Mouse (Mus musculus) B cell, adult 2 months (primary cell): ENCODE measurements around the gene Arl2.

Source experiments
- DNase-seq, 2 experiments: peaks; one replicate each; pipeline ENCODE4 v3.0.0; 2022

Arl2 gene

GRCm38 (mm10) chr19:6126289-6126688 is 15.1 kb downstream of the Arl2 start:
- peak; percentile 78 to 81 for DNase-seq

- DNase-seq: no peak
Observed at GRCm38 (mm10) chr19:6124898-6125297, 16.4 kb downstream of the Arl2 start.

- DNase-seq: no peak
Observed at GRCm38 (mm10) chr19:6123330-6123729, 18.0 kb downstream of the Arl2 start.

GRCm38 (mm10) chr19:6121761-6122160 is 19.6 kb downstream of the Arl2 start:
- DNase-seq: no peak

GRCm38 (mm10) chr19:6118677-6119185 is 22.6 kb downstream of the Arl2 start:
- DNase-seq: no peak

- peak; percentile 87 to 89 for DNase-seq
Observed at GRCm38 (mm10) chr19:6117986-6118676, 23.2 kb downstream of the Arl2 start, which contains the start of gene Sac3d1. Sac3d1 (minus strand) TSS chr19:6118650.

- no peak for DNase-seq
Observed at GRCm38 (mm10) chr19:6117346-6117985, 23.9 kb downstream of the Arl2 start.

- DNase-seq: no peak
Observed at GRCm38 (mm10) chr19:6116113-6116850, 25.1 kb downstream of the Arl2 start.

GRCm38 (mm10) chr19:6113116-6113515 is 28.2 kb downstream of the Arl2 start:
- no peak for DNase-seq

GRCm38 (mm10) chr19:6105586-6105985 is 35.8 kb downstream of the Arl2 start, which contains the start of gene Naaladl1:
Naaladl1 (plus strand) TSS chr19:6105782.
- no peak for DNase-seq

- DNase-seq: no peak
Observed at GRCm38 (mm10) chr19:6104476-6104875, 36.9 kb downstream of the Arl2 start.

- DNase-seq: no peak
Observed at GRCm38 (mm10) chr19:6102169-6102853, 39.0 kb downstream of the Arl2 start.

- DNase-seq: no peak
Observed at GRCm38 (mm10) chr19:6101186-6101585, 40.2 kb downstream of the Arl2 start.

- no peak for DNase-seq
Observed at GRCm38 (mm10) chr19:6097847-6098246, 43.5 kb downstream of the Arl2 start.

GRCm38 (mm10) chr19:6094119-6094518 is 47.2 kb downstream of the Arl2 start, which contains the start of gene AC131692.1:
AC131692.1 (plus strand) TSS chr19:6094419.
- no peak for DNase-seq

GRCm38 (mm10) chr19:6088841-6089240 is 52.5 kb downstream of the Arl2 start:
- DNase-seq: no peak

GRCm38 (mm10) chr19:6085417-6085879 is 55.9 kb downstream of the Arl2 start:
- DNase-seq: peak; percentile 59 to 64

- peak; percentile 97 for DNase-seq
Observed at GRCm38 (mm10) chr19:6084478-6085248, 56.7 kb downstream of the Arl2 start, which contains the start of the genes Zfpl1 and Cdca5. Zfpl1 (minus strand) TSS chr19:6084956. Cdca5 (plus strand) TSS chr19:6084983.
